Mouse (Mus musculus): ENCODE measurements around the gene Mylk. TPM values are rescaled to one million over a fixed set of nuclear protein-coding genes. Genes with fewer than 3 reads are reported as not detected.

Gene Mylk
- polyA plus RNA-seq, 1 experiment: 1.3 TPM

DNA sequence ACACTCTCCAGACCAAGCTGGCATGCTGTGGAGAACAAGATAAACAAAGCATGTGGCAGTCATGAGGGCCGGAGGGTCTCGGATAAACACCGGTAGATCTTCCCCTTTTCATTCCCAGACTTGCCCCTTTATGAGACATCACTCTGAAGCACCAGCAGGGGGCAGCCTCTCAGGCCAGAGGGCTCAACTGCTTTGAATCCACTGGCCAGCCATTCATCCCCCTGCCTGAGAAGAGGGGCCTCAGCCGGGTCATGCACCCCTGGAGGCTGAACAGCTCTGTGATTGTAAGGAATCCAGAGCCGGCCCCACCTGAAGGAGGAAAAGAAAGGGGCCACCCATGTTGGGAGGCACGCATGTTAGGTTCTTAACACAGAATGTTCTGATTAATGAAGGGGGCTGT, 175.2 kb downstream of the Mylk start:
- no peak overlapping the region for H3K27ac ChIP-seq (ENCODE audit: insufficient read depth, low read depth, low read length)
- H3K4me1 ChIP-seq (ENCODE audit: control insufficient read depth, insufficient read depth, low read length): peaks cover 7% of the 10 kb centered on the region
- TF ChIP-seq CTCF (IDR thresholded peaks at IDR 0.05; ENCODE audit: low read depth, low read length) (peak; percentile 71), POLR2A (IDR thresholded peaks at IDR 0.05; ENCODE audit: borderline replicate concordance, low read depth, low read length) (no peak)
- no peak overlapping the region for H3K4me3 ChIP-seq (ENCODE audit: insufficient read depth, low read length)

DNA sequence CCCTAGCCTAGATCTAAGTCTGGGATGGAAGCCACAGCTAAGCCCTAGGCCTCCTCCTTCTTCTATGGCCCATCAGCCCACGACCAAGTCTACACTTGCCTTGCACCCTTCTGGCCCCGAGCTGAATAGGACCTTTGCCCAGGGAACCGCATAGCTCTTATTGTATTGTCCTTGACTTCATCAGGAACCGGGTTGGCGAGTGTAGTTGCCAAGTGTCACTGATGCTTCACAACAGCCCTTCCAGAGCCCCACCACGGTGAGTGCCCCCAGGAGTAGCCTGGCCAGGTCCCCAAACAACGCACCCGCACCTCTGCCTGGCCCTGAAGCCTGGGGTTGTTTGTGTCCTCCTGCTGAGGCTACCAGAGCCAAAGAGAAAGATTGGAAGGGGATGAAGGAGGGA, 175.9 kb downstream of the Mylk start:
- TF ChIP-seq POLR2A (IDR thresholded peaks at IDR 0.05; ENCODE audit: borderline replicate concordance, low read depth, low read length) (no peak), CTCF (IDR thresholded peaks at IDR 0.05; ENCODE audit: low read depth, low read length) (no peak)
- no peak overlapping the region for H3K4me3 ChIP-seq (ENCODE audit: insufficient read depth, low read length)
- no peak overlapping the region for H3K27ac ChIP-seq (ENCODE audit: insufficient read depth, low read depth, low read length)
- H3K4me1 ChIP-seq (ENCODE audit: control insufficient read depth, insufficient read depth, low read length): peaks cover 7% of the 10 kb centered on the region

DNA sequence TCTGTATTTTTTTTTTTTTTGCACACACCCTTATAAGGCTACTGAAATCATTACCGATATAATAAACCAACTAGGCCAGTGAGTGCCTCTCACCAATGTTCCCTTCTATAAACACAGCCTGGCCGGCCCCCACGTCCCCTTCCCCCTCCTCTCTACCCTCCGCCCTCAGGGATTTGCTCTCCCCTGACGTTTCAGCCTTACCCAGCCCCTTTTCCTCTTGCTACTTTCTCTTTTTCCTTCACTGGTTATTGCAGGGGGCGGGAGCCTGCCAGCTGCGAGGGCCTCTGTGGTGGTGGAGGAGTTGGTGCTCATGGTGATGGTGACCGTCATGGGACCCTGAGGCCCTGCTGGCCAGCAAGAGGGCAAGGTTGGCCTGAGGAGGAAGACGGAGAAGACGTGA, 176.3 kb downstream of the Mylk start:
- Histone ChIP-seq H3K27ac (ENCODE audit: insufficient read depth, low read depth, low read length) (no peak overlapping the region), H3K4me3 (ENCODE audit: insufficient read depth, low read length) (no peak overlapping the region), H3K4me1 (ENCODE audit: control insufficient read depth, insufficient read depth, low read length) (peaks cover 7% of the 10 kb centered on the region)
- TF ChIP-seq CTCF (IDR thresholded peaks at IDR 0.05; ENCODE audit: low read depth, low read length) (no peak), POLR2A (IDR thresholded peaks at IDR 0.05; ENCODE audit: borderline replicate concordance, low read depth, low read length) (no peak)

DNA sequence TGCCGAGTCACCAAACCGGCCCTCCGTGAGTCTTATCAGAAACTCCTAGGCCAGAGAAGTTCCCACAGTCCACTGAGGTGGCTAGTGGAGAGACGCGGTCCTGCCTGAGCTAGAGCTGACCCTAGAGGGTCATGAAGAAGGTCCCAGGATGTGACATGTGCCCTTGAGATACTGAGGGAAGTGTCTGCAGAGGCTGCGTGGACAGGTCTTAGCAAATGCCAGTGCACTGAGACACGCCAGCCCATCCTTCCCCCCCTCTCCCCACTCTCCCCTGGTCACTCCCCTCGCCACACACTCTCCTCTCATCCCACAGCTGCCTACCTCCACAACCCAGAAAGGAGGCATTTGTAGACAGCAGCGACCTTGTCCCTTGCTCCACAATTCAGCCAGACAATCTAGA, 178.6 kb downstream of the Mylk start:
- no peak overlapping the region for H3K27ac ChIP-seq (ENCODE audit: insufficient read depth, low read depth, low read length)
- no peak overlapping the region for H3K4me3 ChIP-seq (ENCODE audit: insufficient read depth, low read length)
- no peak for TF ChIP-seq POLR2A (IDR thresholded peaks at IDR 0.05; ENCODE audit: borderline replicate concordance, low read depth, low read length)
- no peak for TF ChIP-seq CTCF (IDR thresholded peaks at IDR 0.05; ENCODE audit: low read depth, low read length)
- peaks cover 7% of the 10 kb centered on the region for H3K4me1 ChIP-seq (ENCODE audit: control insufficient read depth, insufficient read depth, low read length)

DNA sequence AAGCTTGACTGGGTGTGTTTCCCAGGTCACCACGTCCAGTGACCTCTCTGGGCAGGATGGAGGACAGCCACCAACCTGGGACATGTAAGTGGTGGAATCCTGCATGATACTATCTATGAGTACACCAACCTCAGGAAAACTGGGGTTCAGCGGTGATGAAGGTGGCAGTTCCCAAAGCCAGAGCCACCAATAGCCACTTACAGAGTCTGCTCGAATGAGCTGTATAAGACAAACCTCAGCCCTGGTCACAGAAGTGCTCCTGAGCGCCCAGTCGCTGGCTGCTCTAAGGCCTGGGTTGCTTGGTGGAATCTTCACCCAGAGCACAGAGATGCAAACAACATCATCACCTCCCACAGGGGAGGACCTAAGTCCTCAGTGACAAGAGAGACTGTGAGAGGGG, 179.3 kb downstream of the Mylk start:
- H3K4me3 ChIP-seq (ENCODE audit: insufficient read depth, low read length): no peak overlapping the region
- no peak for TF ChIP-seq POLR2A (IDR thresholded peaks at IDR 0.05; ENCODE audit: borderline replicate concordance, low read depth, low read length)
- TF ChIP-seq CTCF (IDR thresholded peaks at IDR 0.05; ENCODE audit: low read depth, low read length): no peak
- H3K27ac ChIP-seq (ENCODE audit: insufficient read depth, low read depth, low read length): no peak overlapping the region
- peaks cover 7% of the 10 kb centered on the region for H3K4me1 ChIP-seq (ENCODE audit: control insufficient read depth, insufficient read depth, low read length)

DNA sequence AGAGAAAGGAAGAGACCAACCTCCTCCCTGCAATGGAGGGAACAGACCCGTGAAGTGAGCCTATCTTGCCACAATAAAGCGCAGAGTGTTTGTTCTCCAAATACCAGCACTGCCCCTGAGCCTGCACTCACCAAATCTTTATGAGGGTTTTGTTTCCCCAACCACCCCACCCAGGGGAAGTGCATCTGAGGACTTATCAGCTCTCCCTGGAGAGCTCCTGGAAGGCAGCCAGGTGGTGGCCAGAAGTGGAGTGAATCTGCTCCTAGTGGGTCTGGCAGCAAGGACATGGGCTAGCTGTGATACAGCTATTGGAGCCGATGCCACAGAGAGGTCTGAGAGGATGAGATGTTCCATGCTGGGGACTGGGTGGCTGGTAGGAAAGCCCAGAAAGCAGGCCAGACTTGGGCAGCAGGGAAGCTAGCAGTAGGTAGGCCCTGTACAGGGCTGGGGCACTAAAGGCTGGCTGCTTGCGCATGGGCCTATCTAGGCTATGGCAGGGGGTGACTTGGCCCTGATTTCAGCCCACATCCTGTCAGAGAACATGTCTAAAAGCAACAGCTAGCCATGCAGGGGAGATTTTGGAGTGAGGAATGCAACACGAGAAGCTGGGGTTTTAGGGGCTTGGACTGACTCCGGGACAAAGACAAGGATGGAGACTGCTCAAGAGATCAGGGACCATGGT, 180.1 kb downstream of the Mylk start:
- H3K27ac ChIP-seq (ENCODE audit: insufficient read depth, low read depth, low read length): no peak overlapping the region
- TF ChIP-seq CTCF (IDR thresholded peaks at IDR 0.05; ENCODE audit: low read depth, low read length) (no peak), POLR2A (IDR thresholded peaks at IDR 0.05; ENCODE audit: borderline replicate concordance, low read depth, low read length) (no peak)
- H3K4me3 ChIP-seq (ENCODE audit: insufficient read depth, low read length): no peak overlapping the region
- peaks cover 5% of the 10 kb centered on the region for H3K4me1 ChIP-seq (ENCODE audit: control insufficient read depth, insufficient read depth, low read length)

DNA sequence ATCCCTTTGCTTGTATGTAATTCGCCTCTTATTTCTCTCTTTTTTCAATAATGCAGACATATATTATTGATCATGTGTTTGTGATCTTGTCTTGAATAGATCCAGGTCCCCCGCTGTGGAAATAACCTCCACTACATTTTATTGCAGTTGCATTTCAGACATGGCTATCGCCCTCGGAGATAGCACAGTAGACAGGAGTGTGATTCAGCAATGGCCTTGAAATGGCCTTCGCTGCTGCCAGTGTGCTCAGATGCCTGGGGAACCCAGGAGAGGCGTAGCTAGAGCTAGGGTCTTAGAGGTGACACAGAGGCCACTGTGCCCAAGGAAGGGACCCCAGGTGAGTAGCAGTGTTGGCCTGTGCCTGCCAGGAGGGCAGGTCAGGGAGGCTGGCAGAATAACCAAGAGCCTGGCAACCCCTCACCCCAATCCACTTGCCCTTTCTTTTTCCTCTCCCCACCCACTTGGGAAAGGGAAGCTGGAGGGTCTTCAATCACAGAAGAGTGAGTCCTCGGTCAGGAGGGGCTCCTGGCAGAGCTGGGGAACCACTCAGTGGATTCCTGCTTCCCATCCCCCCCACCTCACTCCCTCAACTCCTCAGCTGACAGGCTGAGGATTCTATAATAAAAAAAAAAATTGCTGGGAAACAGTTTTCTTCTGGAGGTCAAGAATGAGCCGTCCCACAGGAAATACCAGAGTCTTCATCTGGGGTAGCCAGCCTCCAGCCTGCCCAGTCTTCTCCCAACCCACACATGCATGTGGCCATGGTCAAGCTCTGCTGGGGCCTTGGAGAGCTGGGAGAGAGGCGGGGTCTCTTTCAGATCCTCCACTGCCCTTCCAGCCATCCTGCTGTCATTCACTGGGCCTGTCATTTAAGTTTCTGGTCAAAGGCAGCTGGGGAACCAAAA, 181.8 kb downstream of the Mylk start:
- Histone ChIP-seq H3K4me1 (ENCODE audit: control insufficient read depth, insufficient read depth, low read length) (peaks cover 18% of the 10 kb centered on the region), H3K4me3 (ENCODE audit: insufficient read depth, low read length) (no peak overlapping the region)
- TF ChIP-seq CTCF (IDR thresholded peaks at IDR 0.05; ENCODE audit: low read depth, low read length) (no peak), POLR2A (IDR thresholded peaks at IDR 0.05; ENCODE audit: borderline replicate concordance, low read depth, low read length) (no peak)

DNA sequence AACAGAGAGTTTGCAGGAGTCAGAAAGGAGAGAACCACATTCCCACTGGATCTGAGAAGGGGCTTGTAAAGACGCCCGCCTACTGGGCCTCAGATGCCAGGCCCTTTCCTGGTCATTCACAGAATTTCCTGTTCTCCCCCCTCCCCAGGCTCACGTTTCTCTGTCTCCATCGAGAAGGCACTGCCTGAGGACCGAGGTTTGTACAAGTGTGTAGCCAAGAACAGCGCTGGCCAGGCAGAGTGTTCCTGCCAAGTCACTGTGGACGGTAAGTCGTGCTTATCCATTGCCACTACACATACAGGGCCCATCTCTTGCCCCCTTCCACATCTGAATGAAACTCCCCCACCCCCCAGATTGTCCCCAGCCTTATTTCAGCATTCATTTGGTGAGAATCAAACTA, 184.7 kb downstream of the Mylk start:
- TF ChIP-seq POLR2A (IDR thresholded peaks at IDR 0.05; ENCODE audit: borderline replicate concordance, low read depth, low read length) (no peak), CTCF (IDR thresholded peaks at IDR 0.05; ENCODE audit: low read depth, low read length) (no peak)
- H3K27ac ChIP-seq (ENCODE audit: insufficient read depth, low read depth, low read length): no peak overlapping the region
- H3K4me3 ChIP-seq (ENCODE audit: insufficient read depth, low read length): no peak overlapping the region
- H3K4me1 ChIP-seq (ENCODE audit: control insufficient read depth, insufficient read depth, low read length): peaks cover 25% of the 10 kb centered on the region

More for the DNA sequence above, 181.8 kb downstream of the Mylk start:
- H3K27ac ChIP-seq (ENCODE audit: insufficient read depth, low read depth, low read length): no peak overlapping the region

DNA sequence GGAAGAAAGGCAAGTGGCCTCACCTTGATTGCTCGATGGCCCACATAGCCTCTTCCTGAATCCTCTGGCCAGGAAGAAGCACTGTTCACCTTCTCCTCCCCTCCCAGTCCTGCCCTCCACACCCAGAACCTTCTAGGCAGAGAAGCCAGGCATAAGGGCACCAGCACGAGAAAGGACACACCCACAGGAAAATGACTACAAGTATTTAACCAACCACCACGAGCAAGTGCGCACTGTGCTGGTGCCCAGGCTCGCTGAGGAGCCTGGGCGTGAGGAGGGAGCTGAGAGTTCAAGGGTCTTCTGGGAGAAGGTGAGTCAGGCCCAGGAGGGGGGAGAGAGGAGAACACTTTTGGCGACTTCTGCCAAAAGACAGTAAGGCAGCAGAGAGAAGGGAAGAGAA, 185.1 kb downstream of the Mylk start:
- Histone ChIP-seq H3K4me1 (ENCODE audit: control insufficient read depth, insufficient read depth, low read length) (peaks cover 21% of the 10 kb centered on the region), H3K4me3 (ENCODE audit: insufficient read depth, low read length) (no peak overlapping the region), H3K27ac (ENCODE audit: insufficient read depth, low read depth, low read length) (no peak overlapping the region)
- TF ChIP-seq POLR2A (IDR thresholded peaks at IDR 0.05; ENCODE audit: borderline replicate concordance, low read depth, low read length): no peak
- no peak for TF ChIP-seq CTCF (IDR thresholded peaks at IDR 0.05; ENCODE audit: low read depth, low read length)

DNA sequence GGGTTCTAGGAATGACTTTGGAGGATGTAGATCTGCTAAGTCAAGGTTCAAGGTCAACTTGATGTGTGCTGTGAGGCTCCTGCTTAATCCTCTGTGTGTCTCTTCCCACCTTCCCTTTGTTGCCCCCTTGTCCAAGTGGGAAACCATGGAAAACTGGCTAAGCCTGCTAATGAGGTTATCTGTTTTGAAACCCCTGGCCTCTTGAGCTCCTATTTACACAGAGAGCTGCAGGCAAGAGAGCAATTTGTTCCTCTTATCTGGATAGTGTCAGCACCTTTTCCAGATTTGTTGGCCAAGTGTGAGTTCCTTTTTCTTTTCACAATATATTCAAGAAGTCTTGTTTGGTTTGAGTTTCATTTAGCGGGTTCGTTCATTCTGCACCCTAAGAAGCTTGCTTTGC, 186.3 kb downstream of the Mylk start:
- no peak overlapping the region for H3K4me3 ChIP-seq (ENCODE audit: insufficient read depth, low read length)
- H3K27ac ChIP-seq (ENCODE audit: insufficient read depth, low read depth, low read length): peak overlapping the region; percentile 35
- peaks cover 20% of the 10 kb centered on the region for H3K4me1 ChIP-seq (ENCODE audit: control insufficient read depth, insufficient read depth, low read length)
- TF ChIP-seq CTCF (IDR thresholded peaks at IDR 0.05; ENCODE audit: low read depth, low read length) (no peak), POLR2A (IDR thresholded peaks at IDR 0.05; ENCODE audit: borderline replicate concordance, low read depth, low read length) (no peak)
